Mouse (Mus musculus): Measurements from ENCODE around the gene Slc2a1.

DNA sequence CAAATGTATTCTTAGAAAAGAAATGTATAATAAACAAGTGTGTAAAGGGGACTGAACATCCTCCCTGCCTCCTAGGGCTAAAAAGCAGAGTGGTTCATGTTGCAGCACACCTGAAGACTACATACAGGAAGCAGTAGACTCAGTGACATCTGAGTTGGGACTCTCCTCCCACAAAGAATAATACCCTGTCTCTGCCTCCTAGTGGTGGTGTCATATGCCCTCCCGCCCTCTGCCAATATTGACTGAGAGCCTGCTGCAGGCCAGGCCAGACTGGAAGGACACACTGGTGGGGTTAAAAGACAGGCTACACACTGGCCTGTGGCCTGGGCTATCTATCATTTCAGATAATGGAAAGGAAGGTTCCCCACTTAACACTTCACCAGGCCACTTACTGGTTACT lies 7.8 kb downstream of the Slc2a1 start:
- no peak for TF ChIP-seq POLR2A (IDR thresholded peaks at IDR 0.05; ENCODE audit: low read depth, low read length)
- TF ChIP-seq CTCF (IDR thresholded peaks at IDR 0.05; ENCODE audit: extremely low read depth, insufficient read depth, insufficient read length, insufficient replicate concordance) = no peak

All from spleen, adult 2 months (tissue).